Mouse (Mus musculus): ENCODE results near the gene Plekhh3.
"Not testable (repeated sequence)": the region's sequence is repeated elsewhere in the genome, so short reads cannot be mapped to it uniquely, and the experiment has no call there.

The Plekhh3 gene

GRCm38 (mm10) chr11:101148751-101149150 is 22.4 kb downstream of the Plekhh3 start:
- DNase-seq, result no peak

GRCm38 (mm10) chr11:101146377-101146776 is 24.8 kb downstream of the Plekhh3 start:
- no peak for DNase-seq

GRCm38 (mm10) chr11:101143338-101144225 is 27.6 kb downstream of the Plekhh3 start:
- DNase-seq, result peak; percentile 46

GRCm38 (mm10) chr11:101142215-101142967 is 28.8 kb downstream of the Plekhh3 start:
- no peak for DNase-seq

- no peak for DNase-seq
Observed at GRCm38 (mm10) chr11:101141088-101141487, 30.1 kb downstream of the Plekhh3 start.

- DNase-seq, result no peak
Observed at GRCm38 (mm10) chr11:101140164-101140819, 30.9 kb downstream of the Plekhh3 start.

GRCm38 (mm10) chr11:101138536-101139181 is 32.5 kb downstream of the Plekhh3 start:
- peak; percentile 81 for DNase-seq

GRCm38 (mm10) chr11:101137000-101137399 is 34.2 kb downstream of the Plekhh3 start:
- DNase-seq, result no peak

- no peak for DNase-seq
Observed at GRCm38 (mm10) chr11:101134217-101134865, 36.8 kb downstream of the Plekhh3 start.

GRCm38 (mm10) chr11:101133037-101133436 is 38.1 kb downstream of the Plekhh3 start:
- DNase-seq, result peak; percentile 60

GRCm38 (mm10) chr11:101131701-101132100 is 39.5 kb downstream of the Plekhh3 start:
- no peak for DNase-seq

- DNase-seq, result no peak
Observed at GRCm38 (mm10) chr11:101131187-101131586, 40.0 kb downstream of the Plekhh3 start.

- no peak for DNase-seq
Observed at GRCm38 (mm10) chr11:101130056-101130756, 40.9 kb downstream of the Plekhh3 start.

GRCm38 (mm10) chr11:101128996-101129577 is 42.1 kb downstream of the Plekhh3 start:
- no peak for DNase-seq

- no peak for DNase-seq
Observed at GRCm38 (mm10) chr11:101127075-101127474, 44.1 kb downstream of the Plekhh3 start.

GRCm38 (mm10) chr11:101125008-101125407 is 46.1 kb downstream of the Plekhh3 start:
- not testable (repeated sequence) for DNase-seq

- DNase-seq, result not testable (repeated sequence)
Observed at GRCm38 (mm10) chr11:101124494-101124893, 46.7 kb downstream of the Plekhh3 start.

GRCm38 (mm10) chr11:101120545-101121188 is 50.5 kb downstream of the Plekhh3 start:
- no peak for DNase-seq

GRCm38 (mm10) chr11:101119761-101120544 is 51.2 kb downstream of the Plekhh3 start, which contains the start of the genes Retreg3 and Tubg1:
Gene Retreg3 (minus strand): TSS chr11:101119893.
Gene Tubg1 (plus strand): TSS chr11:101119938.
- peak; percentile 99 for DNase-seq

Measured in kidney, adult 9 months (tissue).